Mouse (Mus musculus) midbrain, embryonic 11.5 days (tissue): ENCODE results near the gene Zfx. TPM values are rescaled to one million over a fixed set of nuclear protein-coding genes. Genes with fewer than 3 reads are reported as not detected.
A peak's percentile ranks its signal among the peaks of the same experiment; 100 is the strongest.

ENCODE experiments used
- ATAC-seq: fragments of 200-750 bp; cut with Nextera tagmentation; 2 replicates; pipeline ENCODE4 v1.8.0; 2017; ENCODE audit warnings: moderate TSS enrichment, moderate library complexity; ENCODE audit not compliant: low FRiP score
- DNase-seq: peaks from one replicate; pipeline ENCODE4 v3.0.0; 2015; ENCODE audit warnings: low spot score; ENCODE audit errors: missing footprints
- H3K27ac ChIP-seq: fragments of 300-500 bp; sonication (generic); 2 replicates; pipeline ENCODE4 v1.5.1; 2014; ENCODE audit warnings: low read depth, low read length
- H3K27me3 ChIP-seq: fragments of 300-500 bp; sonication (generic); 2 replicates; pipeline ENCODE4 v1.6.1; 2014; ENCODE audit warnings: mild to moderate bottlenecking, low read length, moderate library complexity, mixed read lengths; ENCODE audit not compliant: control insufficient read depth, insufficient read depth
- H3K36me3 ChIP-seq: fragments of 300-500 bp; sonication (generic); 2 replicates; pipeline ENCODE4 v1.6.1; 2014; ENCODE audit warnings: mild to moderate bottlenecking, low read length, moderate library complexity, mixed read lengths; ENCODE audit not compliant: control insufficient read depth, insufficient read depth
- H3K4me1 ChIP-seq: fragments of 300-500 bp; sonication (generic); 2 replicates; pipeline ENCODE4 v1.6.1; 2014; ENCODE audit warnings: low read length; ENCODE audit not compliant: control insufficient read depth, insufficient read depth
- H3K4me2 ChIP-seq: fragments of 300-500 bp; sonication (generic); 2 replicates; pipeline ENCODE4 v1.6.1; 2014; ENCODE audit warnings: mild to moderate bottlenecking, moderate library complexity
- H3K4me3 ChIP-seq: fragments of 300-500 bp; sonication (generic); 2 replicates; pipeline ENCODE4 v1.5.1; 2014; ENCODE audit warnings: low read depth, low read length
- H3K9ac ChIP-seq: fragments of 300-500 bp; sonication (generic); 2 replicates; pipeline ENCODE4 v1.6.1; 2014; ENCODE audit warnings: low read length
- H3K9me3 ChIP-seq: fragments of 300-500 bp; sonication (generic); 2 replicates; pipeline ENCODE4 v1.6.1; 2016; ENCODE audit warnings: low read length; ENCODE audit not compliant: control insufficient read depth
- WGBS: fragments of 180-500 bp; shearing (Covaris S2); extraction: QIAGEN DNeasy Blood & Tissue Kit; methylation state at CpG from one replicate; pipeline ENCODE4 v1.1.7; 2014; 5-methylcytosine and 5-hydroxymethylcytosine counted together
- polyA plus RNA-seq: library from polyadenylated mRNA; unstranded; fragments of >200 nt; fragmentation: Nextera tagmentation; extraction: Ambion mirVana; gene quantifications from 2 replicates; pipeline ENCODE4 v1.2.1, GENCODE M21; 2014

Zfx gene
- polyA plus RNA-seq, 1 experiment from 2014 or later: 31.0 TPM

GRCm38 (mm10) chrX:94102938-94103337 lies 20.6 kb downstream of the Zfx start:
- Histone ChIP-seq H3K27me3 (peaks cover 6% of the 10 kb centered on the region), H3K27ac (no peak overlapping the region), H3K9me3 (no peaks in the 10 kb centered on the region), H3K9ac (no peak overlapping the region), H3K4me1 (no peaks in the 10 kb centered on the region), H3K4me2 (no peak overlapping the region), H3K36me3 (no peaks in the 10 kb centered on the region), H3K4me3 (no peak overlapping the region)
- DNase-seq (no peak), ATAC-seq (no peak)

GRCm38 (mm10) chrX:94100561-94100960 lies 22.9 kb downstream of the Zfx start:
- Histone ChIP-seq H3K4me3 (no peak overlapping the region), H3K4me1 (no peaks in the 10 kb centered on the region), H3K9me3 (no peaks in the 10 kb centered on the region), H3K27ac (no peak overlapping the region), H3K36me3 (no peaks in the 10 kb centered on the region; the same call in 1 of the 2 replicates), H3K9ac (no peak overlapping the region), H3K27me3 (peaks cover 13% of the 10 kb centered on the region), H3K4me2 (no peak overlapping the region)
- DNase-seq (no peak), ATAC-seq (no peak)
- 91% methylated on average over 1 of the region's 1 CpGs for WGBS

- Histone ChIP-seq H3K9me3 (no peaks in the 10 kb centered on the region), H3K4me2 (no peak overlapping the region), H3K27me3 (peaks cover 8% of the 10 kb centered on the region; the same call in 1 of the 2 replicates), H3K27ac (no peak overlapping the region), H3K4me1 (no peaks in the 10 kb centered on the region), H3K4me3 (no peak overlapping the region), H3K36me3 (no peaks in the 10 kb centered on the region), H3K9ac (no peak overlapping the region)
- 88% methylated on average over 2 of the region's 2 CpGs for WGBS
- DNase-seq (no peak), ATAC-seq (no peak)
These were observed 32.5 kb downstream of the Zfx start for GRCm38 (mm10) chrX:94091001-94091400.

- H3K9ac ChIP-seq: no peak overlapping the region
- H3K4me1 ChIP-seq: 0 out of 2 replicates have a peak, but pooled peaks cover 2% of the 10 kb centered on the region
- DNase-seq (no peak), ATAC-seq (no peak)
- no peak overlapping the region for H3K4me3 ChIP-seq
- H3K9me3 ChIP-seq: no peaks in the 10 kb centered on the region
- WGBS: 63% methylated on average over 6 of the region's 6 CpGs
- H3K27me3 ChIP-seq: peaks cover 13% of the 10 kb centered on the region
- no peaks in the 10 kb centered on the region for H3K36me3 ChIP-seq
- H3K27ac ChIP-seq: no peak overlapping the region
- no peak overlapping the region for H3K4me2 ChIP-seq
These were observed 62.3 kb downstream of the Zfx start for GRCm38 (mm10) chrX:94061246-94061645.

- no peak for DNase-seq
- Histone ChIP-seq H3K9ac (no peak overlapping the region), H3K27ac (no peak overlapping the region), H3K4me3 (no peak overlapping the region), H3K4me1 (0 out of 2 replicates have a peak, but pooled peaks cover 2% of the 10 kb centered on the region), H3K27me3 (peaks cover 13% of the 10 kb centered on the region), H3K4me2 (no peak overlapping the region), H3K9me3 (no peaks in the 10 kb centered on the region), H3K36me3 (no peaks in the 10 kb centered on the region)
- ATAC-seq: no peak
- WGBS: 81% methylated on average over 8 of the region's 8 CpGs
These were observed 62.8 kb downstream of the Zfx start for GRCm38 (mm10) chrX:94060751-94061150.

- Histone ChIP-seq H3K4me2 (no peak overlapping the region), H3K36me3 (no peaks in the 10 kb centered on the region), H3K27me3 (peaks cover 14% of the 10 kb centered on the region), H3K4me3 (no peak overlapping the region), H3K27ac (no peak overlapping the region), H3K9ac (no peak overlapping the region), H3K4me1 (0 out of 2 replicates have a peak, but pooled peaks cover 2% of the 10 kb centered on the region), H3K9me3 (no peaks in the 10 kb centered on the region)
- no peak for ATAC-seq
- DNase-seq: no peak
- 33% methylated on average over 6 of the region's 6 CpGs for WGBS
These were observed 64.8 kb downstream of the Zfx start for GRCm38 (mm10) chrX:94058748-94059147.

- H3K9me3 ChIP-seq: no peaks in the 10 kb centered on the region
- ATAC-seq: no peak
- H3K4me1 ChIP-seq: no peaks in the 10 kb centered on the region
- peaks cover 9% of the 10 kb centered on the region for H3K27me3 ChIP-seq
- no peaks in the 10 kb centered on the region for H3K36me3 ChIP-seq
- no peak overlapping the region for H3K9ac ChIP-seq
- H3K27ac ChIP-seq: no peak overlapping the region
- no peak overlapping the region for H3K4me3 ChIP-seq
- H3K4me2 ChIP-seq: no peak overlapping the region
- 68% methylated on average over 3 of the region's 3 CpGs for WGBS
- no peak for DNase-seq
These were observed 74.5 kb downstream of the Zfx start for GRCm38 (mm10) chrX:94049048-94049447.

- H3K9ac ChIP-seq: no peak overlapping the region
- H3K4me1 ChIP-seq: no peaks in the 10 kb centered on the region
- H3K9me3 ChIP-seq: no peaks in the 10 kb centered on the region
- H3K27ac ChIP-seq: no peak overlapping the region
- H3K4me2 ChIP-seq: no peak overlapping the region
- WGBS: 30% methylated on average over 5 of the region's 5 CpGs
- H3K36me3 ChIP-seq: no peaks in the 10 kb centered on the region
- H3K4me3 ChIP-seq: no peak overlapping the region
- H3K27me3 ChIP-seq: peaks cover 9% of the 10 kb centered on the region
- DNase-seq: no peak
- ATAC-seq: no peak
These were observed 75.5 kb downstream of the Zfx start for GRCm38 (mm10) chrX:94048048-94048447.

GRCm38 (mm10) chrX:94047381-94047780 lies 76.1 kb downstream of the Zfx start:
- no peak overlapping the region for H3K27ac ChIP-seq
- no peak overlapping the region for H3K4me3 ChIP-seq
- peaks cover 9% of the 10 kb centered on the region for H3K27me3 ChIP-seq
- DNase-seq (no peak), ATAC-seq (no peak)
- H3K9ac ChIP-seq: no peak overlapping the region
- no peaks in the 10 kb centered on the region for H3K9me3 ChIP-seq
- no peaks in the 10 kb centered on the region for H3K36me3 ChIP-seq
- no peak overlapping the region for H3K4me2 ChIP-seq
- 77% methylated on average over 5 of the region's 5 CpGs for WGBS
- no peaks in the 10 kb centered on the region for H3K4me1 ChIP-seq

GRCm38 (mm10) chrX:94032937-94033336 lies 90.6 kb downstream of the Zfx start:
- ATAC-seq (no peak), DNase-seq (peak; percentile 83)
- Histone ChIP-seq H3K4me2 (no peak overlapping the region), H3K4me1 (no peaks in the 10 kb centered on the region), H3K27me3 (peaks cover 3% of the 10 kb centered on the region), H3K36me3 (no peaks in the 10 kb centered on the region), H3K27ac (no peak overlapping the region), H3K4me3 (no peak overlapping the region), H3K9me3 (no peaks in the 10 kb centered on the region), H3K9ac (no peak overlapping the region)
- WGBS: 36% methylated on average over 11 of the region's 11 CpGs
